Mouse (Mus musculus) Patski (cell line): ENCODE data around the gene Marcksl1. TPM values are rescaled to one million over a fixed set of nuclear protein-coding genes. Genes with fewer than 3 reads are reported as not detected.
A peak's percentile ranks its signal among the peaks of the same experiment; 100 is the strongest.

Experiments used
- ATAC-seq: fragments of 100-300 bp; one replicate; pipeline ENCODE4 v1.8.0; 2021
- CTCF ChIA-PET: fragments of 350-600 bp; sonication (Branson Sonifier 250); formaldehyde crosslinking; loops from one replicate; lab custom pipeline; 2022; ENCODE audit warnings: inconsistent platforms; lab: Charles Lee
- POLR2A ChIA-PET: fragments of 350-600 bp; sonication (Branson Sonifier 250); formaldehyde crosslinking; loops from one replicate; lab custom pipeline; 2022; ENCODE audit warnings: antibody characterized with exemption, inconsistent platforms; lab: Charles Lee
- DNase-seq: peaks from one replicate; pipeline ENCODE4 v3.0.0-alpha.2; 2011; ENCODE audit warnings: low read depth, low spot score
- H3K27me3 ChIP-seq: fragments of 371-371 bp; one replicate; pipeline ENCODE4 v1.5.1; 2021
- CTCF ChIP-seq: fragments of 100-300 bp; IDR thresholded peaks from one replicate; pipeline ENCODE4 v1.5.1; 2021
- in situ Hi-C: fragments of 300-500 bp; cut with MboI; formaldehyde crosslinking; loops from 3 replicates; pipeline ENCODE4 v1.11.1; 2018; ENCODE audit warnings: low pct_unique_long_range_greater_than_20kb, mixed read lengths
- polyA plus RNA-seq: library from polyadenylated mRNA; unstranded; gene quantifications from one replicate; pipeline ENCODE4 v1.2.3, GENCODE M21; 2021

Gene Marcksl1
- polyA plus RNA-seq = 115 TPM

DNA sequence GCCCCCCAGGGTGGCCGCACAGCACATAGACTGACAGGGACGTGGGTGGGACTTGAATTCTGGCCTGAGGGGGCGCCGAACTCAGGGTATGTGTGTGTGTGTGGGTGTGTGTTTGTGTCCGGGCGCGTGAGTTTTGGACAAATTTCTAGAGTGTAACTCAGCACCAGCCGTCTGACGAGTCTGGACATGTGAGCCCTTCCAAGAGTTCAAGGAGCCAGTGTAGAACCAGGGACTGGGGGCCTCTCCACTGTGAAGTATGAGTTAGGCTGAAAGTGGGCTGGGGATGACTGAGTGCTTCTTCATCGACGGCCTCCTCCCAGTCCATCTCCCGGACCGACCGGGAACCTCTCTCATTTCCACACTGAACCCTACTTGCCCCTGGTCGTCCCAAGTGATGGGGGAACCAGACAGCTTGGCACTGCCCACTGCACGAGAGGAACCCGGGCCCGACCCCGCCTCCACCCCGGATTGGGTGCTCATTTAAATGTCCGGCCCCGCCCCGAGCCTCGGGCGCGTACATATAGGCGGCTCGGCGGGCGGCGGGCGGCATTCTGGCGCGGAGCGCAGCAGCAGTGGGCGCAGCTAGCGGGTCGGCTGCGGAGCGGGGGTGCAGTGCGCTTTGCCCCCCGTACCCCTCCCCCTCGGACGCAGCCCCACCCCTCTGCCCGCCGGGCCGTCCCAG is at the start of gene Marcksl1:
Marcksl1 (plus strand) TSS at position 496 of the 682 bp plus-strand sequence.
- H3K27me3 ChIP-seq = no peaks in the 10 kb centered on the region
- no peak for TF ChIP-seq CTCF
- POLR2A ChIA-PET = interaction anchor here (1.9 kb wide), 1 partner anchor 51 kb away, joined by 5 read pairs; the partner anchor contains the start of gene Bsdc1
- CTCF ChIA-PET = no interaction called here
- DNase-seq (no peak), ATAC-seq (peak; percentile 65)
- in situ Hi-C loops = no loop called here

DNA sequence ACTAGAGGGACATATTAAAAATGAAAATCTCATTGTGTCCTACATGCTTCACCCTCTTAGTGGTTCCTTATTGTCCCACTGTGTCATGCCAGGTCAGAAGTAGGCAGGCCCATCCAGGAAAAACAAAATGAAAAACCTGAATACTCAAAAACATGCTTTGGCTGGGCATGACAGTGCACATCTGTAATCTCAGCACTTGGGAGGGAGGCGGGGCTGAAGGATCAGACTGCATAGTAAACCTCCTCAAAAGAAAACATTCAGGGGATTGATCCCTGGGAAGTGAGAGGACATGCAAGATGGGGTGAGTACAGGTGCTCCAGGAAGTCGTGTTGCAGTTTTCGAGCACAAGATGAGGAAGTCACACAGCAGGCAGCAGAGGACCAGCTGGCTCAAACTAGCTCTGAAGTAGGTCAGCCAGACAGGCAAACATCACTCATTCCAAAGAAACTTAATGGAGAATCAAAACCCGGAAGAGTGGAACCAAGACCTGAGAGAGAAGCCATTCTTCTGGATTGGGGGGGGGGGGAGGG is 49.0 kb upstream of the Marcksl1 start:
- no peak for TF ChIP-seq CTCF
- ChIA-PET POLR2A (interaction anchor here (0.6 kb wide), 1 partner anchor 330 kb away, joined by 4 read pairs; no protein-coding TSS in a partner anchor), CTCF (interaction anchor here (1.7 kb wide), 1 partner anchor 113 kb away, joined by 3 read pairs; no protein-coding TSS in a partner anchor)
- ATAC-seq = no peak
- in situ Hi-C loops = loop anchor here (25.0 kb wide), 1 partner anchor 327 kb away; the partner anchor contains the start of gene Fndc5
- no peak for DNase-seq
- H3K27me3 ChIP-seq = no peaks in the 10 kb centered on the region

DNA sequence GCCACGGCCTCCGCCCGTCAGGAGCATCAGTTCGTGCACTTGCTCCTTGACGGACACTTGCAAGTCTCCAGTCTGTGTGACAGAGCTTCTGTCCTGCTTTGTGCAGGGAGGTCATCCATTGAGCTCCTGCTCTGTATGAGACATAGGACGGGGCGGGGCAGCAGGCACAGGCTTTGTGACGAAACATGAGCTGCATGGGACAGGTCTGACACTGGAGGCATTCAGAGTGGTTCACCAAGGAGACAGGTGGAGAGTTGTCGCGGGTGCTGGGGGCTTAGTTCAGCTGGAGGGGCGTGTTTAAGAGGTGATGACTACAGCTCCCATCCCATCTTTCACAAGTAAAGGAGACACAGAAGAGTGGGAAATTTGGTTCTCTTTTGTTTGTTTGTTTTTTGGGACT is 37.3 kb upstream of the Marcksl1 start:
- no peak for TF ChIP-seq CTCF
- in situ Hi-C loops = no loop called here
- POLR2A ChIA-PET = no interaction called here
- CTCF ChIA-PET = interaction anchor here (0.8 kb wide), 1 partner anchor 9 kb away, joined by 3 read pairs; no protein-coding TSS in a partner anchor
- H3K27me3 ChIP-seq = no peaks in the 10 kb centered on the region
- ATAC-seq (no peak), DNase-seq (no peak)

DNA sequence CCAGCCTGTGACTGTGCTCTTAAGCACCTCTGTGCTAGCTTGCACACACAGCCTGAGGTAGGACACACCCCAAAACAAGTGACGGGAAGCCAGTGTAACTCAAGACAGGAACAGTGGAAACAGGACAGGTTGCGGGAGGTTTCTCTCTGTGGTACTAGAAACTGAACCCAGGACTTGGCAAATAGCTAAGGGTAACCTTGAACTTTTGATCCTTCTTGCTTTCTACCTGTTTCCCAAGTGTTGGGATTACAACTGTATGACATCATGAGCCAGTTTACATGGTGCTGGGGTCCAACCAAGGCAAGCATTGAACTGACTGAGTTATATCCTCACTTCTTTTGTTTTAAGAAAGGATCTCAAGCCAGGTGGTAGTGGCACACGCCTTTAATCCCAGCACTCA is 33.5 kb upstream of the Marcksl1 start:
- in situ Hi-C loops = no loop called here
- ChIA-PET POLR2A (no interaction called here), CTCF (no interaction called here)
- H3K27me3 ChIP-seq = no peaks in the 10 kb centered on the region
- no peak for TF ChIP-seq CTCF
- no peak for DNase-seq
- ATAC-seq = no peak

DNA sequence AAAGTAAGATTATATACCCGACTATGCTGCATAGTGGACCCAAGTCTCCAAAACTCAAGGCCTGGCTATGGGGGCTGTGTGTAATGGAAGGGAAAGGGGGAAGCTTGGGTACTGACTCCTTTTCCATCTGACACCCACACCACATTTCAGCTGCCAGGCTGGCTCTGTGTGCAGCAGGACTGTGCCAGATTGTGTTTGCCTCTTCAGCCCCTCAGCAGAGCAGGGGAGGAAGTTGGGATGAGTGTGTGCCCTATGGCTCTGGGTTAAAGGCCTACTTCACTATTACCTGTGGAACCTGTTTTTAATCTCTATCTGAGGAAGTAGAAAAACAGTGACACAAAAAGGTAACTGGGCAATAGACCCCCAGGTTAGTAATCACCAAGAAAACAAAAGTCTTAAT is 32.3 kb upstream of the Marcksl1 start:
- no peak for ATAC-seq

DNA sequence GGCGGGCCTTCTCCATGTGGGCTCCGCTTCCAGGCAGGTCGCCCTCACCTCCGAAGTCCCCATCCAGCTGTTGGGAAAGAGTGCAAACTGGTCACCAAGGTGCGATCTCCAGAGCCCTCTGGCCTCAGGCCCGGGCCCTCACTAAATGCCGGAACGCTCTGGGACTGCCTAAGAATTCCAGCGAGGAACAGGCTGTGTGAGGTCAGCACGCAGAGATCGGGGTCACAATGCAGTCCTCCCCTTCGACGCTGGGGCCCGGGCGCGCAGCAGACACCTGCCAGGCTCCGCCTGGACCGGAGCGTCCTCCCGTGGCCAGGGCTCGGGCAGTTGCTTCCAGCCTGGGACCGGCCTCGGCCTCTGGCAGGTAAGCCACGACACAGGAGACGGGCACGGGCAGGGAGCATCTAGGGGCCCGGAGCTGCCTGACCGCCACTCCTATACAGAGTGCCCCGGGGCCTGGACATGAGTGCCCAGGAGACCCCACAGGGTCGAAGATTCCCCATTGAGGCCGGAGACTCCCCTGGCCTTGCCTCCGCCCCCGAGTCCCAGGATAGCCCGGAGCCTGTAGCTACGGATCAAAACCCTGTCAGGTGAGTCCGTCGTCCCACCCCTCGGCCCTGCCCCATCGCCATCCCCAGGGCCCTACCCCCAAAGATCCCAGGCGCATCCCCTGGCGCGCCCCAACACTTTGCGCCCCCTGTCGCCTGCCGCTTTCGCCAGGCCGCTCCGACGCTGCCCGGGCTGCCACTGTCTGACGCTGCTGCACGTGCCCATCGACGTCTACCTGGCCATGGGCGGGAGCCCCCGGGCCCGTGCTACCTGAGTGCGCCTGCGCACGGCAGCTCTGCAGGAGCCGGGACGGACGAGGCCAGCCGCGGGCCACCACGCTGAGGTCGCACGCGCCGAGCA is 22.2 kb upstream of the Marcksl1 start, which contains the start of the genes Tssk3 and Fam229a:
Tssk3 (minus strand) TSS at position 51 of the 909 bp plus-strand sequence.
Fam229a (plus strand) TSS at position 219 of the 909 bp plus-strand sequence.
- no peak for ATAC-seq
- H3K27me3 ChIP-seq = no peaks in the 10 kb centered on the region
- no peak for DNase-seq
- ChIA-PET POLR2A (no interaction called here), CTCF (no interaction called here)
- TF ChIP-seq CTCF = no peak
- in situ Hi-C loops = no loop called here

More for the DNA sequence above, 32.3 kb upstream of the Marcksl1 start:
- CTCF ChIA-PET = no interaction called here
- POLR2A ChIA-PET = no interaction called here
- H3K27me3 ChIP-seq = no peaks in the 10 kb centered on the region
- TF ChIP-seq CTCF = no peak
- no peak for DNase-seq
- in situ Hi-C loops = no loop called here

DNA sequence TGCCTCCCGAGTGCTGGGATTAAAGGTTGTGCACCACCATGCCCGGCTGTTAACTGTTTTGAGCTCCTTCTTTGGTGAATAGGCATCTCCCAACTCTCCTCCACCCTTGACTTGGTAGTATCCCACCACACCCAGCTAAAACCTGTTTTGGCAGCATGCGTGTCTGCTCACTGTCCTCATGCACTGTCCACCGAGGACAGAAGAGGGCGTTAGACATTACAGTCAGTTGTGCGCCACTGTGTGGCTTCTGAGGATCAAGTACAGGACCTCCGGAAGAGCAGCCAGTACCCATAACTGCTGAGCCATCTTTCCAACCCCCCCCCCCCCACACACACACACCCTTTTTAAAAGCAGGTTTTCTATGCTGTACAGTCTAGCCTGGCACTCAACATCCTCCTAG is 18.7 kb upstream of the Marcksl1 start:
- no peak for TF ChIP-seq CTCF
- ChIA-PET CTCF (no interaction called here), POLR2A (no interaction called here)
- DNase-seq (no peak), ATAC-seq (no peak)
- no peaks in the 10 kb centered on the region for H3K27me3 ChIP-seq
- in situ Hi-C loops = no loop called here

DNA sequence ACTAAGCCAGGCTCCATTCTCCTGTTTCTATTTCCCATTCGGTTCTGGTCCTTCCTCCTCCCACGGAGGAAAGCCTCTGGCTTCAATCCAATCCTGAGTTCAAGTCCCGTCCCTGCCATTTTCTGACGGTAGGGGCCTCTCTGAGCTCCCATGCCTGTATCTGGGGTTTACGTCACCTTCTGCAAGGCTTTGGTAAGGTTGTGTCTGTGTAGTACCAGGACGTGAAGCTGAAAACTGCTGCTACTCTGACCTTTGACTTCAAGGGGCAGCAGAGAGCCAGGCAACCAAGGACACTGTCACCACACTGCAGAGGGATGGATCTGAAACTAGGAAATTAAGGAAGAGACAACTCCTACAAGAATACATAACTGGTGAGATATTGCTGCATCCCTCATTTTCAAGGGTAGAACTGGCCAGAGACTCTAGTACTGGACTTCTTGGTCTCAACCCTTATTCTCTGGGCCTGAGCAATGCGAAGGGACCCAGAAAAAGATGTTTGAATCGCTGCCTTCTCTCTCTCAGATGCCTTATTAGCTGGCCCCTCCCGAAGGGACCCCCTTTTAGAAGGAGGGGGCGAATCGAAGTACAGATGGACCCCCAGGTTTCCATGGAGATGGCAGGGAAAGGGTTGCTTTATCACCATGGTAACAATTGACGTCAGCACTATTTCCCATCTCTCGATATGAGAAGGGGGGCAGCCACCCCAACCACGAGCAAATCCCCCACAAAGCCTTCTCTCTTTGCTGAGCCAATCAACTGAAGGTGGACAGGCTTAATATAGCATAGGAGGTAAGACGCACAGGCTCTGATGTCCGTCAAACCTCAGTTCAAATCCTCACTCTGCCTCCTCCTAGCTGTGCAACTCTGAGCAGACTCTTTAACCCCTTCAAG is 17.5 kb upstream of the Marcksl1 start:
- POLR2A ChIA-PET = no interaction called here
- in situ Hi-C loops = no loop called here
- no peak for TF ChIP-seq CTCF
- DNase-seq = no peak
- no peaks in the 10 kb centered on the region for H3K27me3 ChIP-seq
- no peak for ATAC-seq
- CTCF ChIA-PET = interaction anchor here (1.5 kb wide), 1 partner anchor 12 kb away, joined by 3 read pairs; no protein-coding TSS in a partner anchor

DNA sequence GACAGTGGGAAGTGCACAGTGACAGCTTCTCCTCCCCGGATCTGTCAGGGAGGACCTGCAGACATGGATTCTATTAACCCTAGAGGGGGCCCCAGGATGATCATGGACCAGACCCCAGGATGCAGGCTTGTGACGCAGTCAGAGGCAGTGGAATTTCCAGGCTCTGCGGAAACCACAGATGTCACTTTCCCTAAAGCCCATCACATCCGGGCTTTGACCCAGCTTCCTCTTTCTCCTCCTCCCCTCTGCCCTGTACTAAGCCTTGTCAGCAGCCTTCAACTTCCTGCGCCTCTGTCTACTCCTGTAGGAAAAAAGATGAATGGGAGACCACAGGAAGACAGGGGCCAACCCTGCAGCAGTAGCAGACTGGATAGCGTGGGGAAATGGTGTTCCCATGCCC is 16.8 kb upstream of the Marcksl1 start:
- no peak for TF ChIP-seq CTCF
- ChIA-PET POLR2A (no interaction called here), CTCF (interaction anchor here (1.5 kb wide), 1 partner anchor 13 kb away, joined by 3 read pairs; no protein-coding TSS in a partner anchor)
- no peak for DNase-seq
- H3K27me3 ChIP-seq = no peaks in the 10 kb centered on the region
- ATAC-seq = no peak
- in situ Hi-C loops = no loop called here
